Mouse (Mus musculus) telencephalon, adult 2 months (tissue): ENCODE measurements around the gene Grik5.
A peak's percentile ranks its signal among the peaks of the same experiment; 100 is the strongest.

Experiments used
- DNase-seq: peaks from one replicate; pipeline ENCODE4 v3.0.0-alpha.2; 2011; ENCODE audit warnings: low read depth, low spot score

Grik5 gene

DNA sequence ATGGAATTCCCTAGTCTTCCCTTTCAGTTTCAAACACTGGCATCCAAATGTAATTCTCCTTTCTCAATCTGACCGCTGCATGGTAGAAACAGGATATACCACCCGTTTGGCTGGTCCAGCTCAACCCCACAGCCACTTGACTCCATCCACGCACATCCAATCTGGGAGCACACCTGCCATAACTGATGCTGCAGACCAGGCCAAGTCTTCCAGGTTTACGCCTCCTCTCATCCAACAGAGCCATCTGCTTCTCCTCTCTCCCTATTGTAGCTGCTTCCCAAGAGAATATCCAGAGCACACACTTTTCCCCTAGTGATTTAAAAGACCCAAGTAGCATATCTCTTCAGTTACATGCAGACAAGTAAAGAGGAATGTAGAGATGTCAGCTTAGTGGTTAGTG is 37.4 kb downstream of the Grik5 start:
- DNase-seq: peak; percentile 75

DNA sequence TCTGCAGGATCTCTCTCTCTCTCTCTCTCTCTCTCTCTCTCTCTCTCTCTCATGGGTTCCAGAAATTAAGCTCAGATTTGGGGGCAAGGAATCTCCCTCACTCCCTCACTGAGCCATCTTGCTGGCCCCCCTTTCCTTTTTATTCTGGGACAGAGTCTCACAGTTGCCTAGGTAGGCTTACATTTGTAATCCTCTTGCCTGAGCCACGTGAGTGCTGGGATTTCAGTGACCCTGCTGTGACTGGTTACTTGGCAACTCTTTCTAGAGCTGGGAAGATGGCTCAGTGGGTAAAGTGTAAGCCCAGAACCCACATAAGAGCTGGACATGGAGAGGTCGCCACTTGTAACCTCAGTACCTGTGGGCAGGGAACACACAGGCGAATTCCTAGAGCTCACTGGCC is 40.6 kb downstream of the Grik5 start:
- DNase-seq: no peak

DNA sequence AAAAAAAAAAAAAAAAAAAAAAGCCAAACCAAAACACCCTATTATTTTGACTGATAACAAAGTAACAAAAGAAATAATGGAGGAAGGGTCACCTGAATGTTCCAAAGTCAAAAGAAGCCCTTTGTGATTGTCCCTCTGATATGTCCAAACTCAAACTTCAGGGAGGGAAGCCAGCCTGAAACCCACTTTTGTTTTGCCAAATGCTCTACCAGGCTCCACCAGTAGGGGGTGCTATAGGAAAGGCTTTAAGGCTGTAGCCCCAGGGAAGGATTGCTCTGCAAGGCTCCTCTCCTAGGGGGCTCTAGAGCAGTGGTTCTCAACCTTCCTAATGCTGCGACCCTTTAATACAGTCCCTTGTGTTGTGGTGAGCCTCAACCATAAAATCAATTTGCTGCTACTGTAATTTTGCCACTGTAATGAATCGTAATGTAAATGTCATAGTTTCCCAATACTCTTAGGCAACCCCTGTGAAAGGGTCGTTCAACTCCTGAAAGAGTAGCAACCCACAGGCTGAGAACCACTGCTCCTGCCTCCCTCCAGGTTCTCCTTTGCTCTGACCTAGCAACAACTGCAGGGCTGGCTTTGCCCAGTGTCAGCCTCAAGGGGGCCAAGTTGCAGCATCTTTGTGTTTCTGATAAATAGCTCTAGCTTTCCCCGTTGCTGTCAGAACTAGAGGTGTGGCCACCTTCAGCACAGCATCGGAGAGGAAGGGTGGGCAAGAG is 42.0 kb downstream of the Grik5 start:
- DNase-seq: no peak

GRCm38 (mm10) chr7:25026452-25026851 is 45.7 kb downstream of the Grik5 start:
- no peak for DNase-seq

DNA sequence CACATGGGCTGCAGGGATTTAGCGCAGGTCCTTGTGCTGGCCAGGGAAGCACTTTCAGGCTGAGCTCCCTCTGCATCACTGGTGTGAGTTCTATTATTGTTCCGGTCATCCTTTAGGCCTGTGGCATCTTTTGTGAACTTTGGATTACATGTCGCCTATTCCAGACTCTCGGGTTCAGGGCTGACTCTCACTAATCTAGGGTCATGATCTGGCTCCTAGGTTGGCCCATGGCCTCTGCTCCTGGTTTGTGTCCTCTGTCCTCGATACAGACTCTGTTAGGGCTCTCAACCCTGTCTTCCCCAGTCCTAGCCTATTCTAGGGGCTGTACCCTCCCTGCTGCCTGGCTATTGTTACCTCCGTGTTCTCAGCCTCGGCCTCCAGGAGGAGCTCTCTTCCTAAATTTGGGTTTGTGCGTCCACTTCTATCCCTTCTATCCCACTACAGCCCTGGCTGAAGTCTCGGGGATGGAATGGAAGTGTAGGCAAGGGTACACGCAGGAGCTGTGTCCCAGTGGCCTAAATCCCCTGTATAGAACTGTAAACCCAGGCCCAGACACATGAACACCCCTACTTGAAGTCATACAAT is 46.2 kb downstream of the Grik5 start:
- no peak for DNase-seq

DNA sequence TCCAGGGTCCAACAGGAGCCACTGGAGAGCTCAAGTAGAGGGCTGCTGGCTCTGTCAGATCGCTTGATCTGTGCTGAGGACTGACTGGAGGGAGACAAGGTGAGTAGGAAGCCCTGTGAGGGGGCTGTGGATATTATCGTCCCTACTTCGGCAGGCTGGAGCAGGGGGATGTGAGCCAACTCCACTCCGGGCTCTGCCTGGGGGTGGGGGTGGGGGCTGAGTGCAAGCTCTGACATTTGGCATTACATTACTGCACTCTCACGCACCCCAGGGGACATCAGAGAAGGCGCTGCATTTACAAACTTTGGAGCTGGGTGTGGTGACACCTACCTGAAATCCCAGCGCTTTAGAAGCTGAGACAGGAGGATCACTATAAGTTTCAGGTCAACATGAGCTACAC is 60.6 kb downstream of the Grik5 start:
- DNase-seq: no peak

DNA sequence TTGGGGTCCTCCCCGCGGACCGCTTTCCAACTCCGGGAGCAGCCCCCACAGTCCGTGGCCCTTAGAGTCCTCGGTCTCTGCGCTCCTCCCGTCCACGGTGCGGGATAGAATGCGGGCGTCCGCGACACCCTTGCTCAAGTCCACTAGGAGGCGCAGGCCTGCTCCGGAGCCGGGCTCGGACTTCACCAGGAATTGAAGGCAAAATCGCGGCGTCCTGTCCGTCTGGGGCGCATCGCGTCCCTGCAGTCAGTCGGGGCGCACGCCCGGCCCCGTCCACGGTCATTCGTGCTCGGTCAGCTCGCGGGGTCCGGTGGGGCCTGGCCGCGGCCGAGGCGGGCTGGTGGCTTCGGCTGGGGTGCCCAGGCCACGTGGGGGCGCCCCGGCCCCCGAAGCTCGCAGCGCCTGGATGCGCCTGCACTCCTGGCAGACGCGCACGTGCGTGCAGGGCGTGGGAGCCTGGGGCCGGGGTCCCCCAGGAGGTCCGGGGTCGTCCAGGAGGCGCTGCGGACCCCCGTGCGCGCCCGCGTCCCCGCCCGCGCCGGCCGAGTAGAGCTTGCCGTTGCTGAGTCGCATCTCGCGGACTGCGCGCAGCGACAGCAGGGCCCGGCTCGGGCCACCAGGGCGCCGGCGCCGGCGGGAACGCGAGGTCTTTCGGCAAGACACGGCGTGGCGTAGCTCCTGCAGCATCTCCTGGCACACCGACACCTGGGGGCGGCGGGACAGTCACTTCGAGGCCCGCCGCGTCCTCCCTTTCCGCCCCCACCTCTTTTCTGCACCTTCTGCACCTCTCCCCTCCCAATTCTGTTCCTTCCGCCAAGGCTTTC is 61.8 kb downstream of the Grik5 start:
- no peak for DNase-seq

DNA sequence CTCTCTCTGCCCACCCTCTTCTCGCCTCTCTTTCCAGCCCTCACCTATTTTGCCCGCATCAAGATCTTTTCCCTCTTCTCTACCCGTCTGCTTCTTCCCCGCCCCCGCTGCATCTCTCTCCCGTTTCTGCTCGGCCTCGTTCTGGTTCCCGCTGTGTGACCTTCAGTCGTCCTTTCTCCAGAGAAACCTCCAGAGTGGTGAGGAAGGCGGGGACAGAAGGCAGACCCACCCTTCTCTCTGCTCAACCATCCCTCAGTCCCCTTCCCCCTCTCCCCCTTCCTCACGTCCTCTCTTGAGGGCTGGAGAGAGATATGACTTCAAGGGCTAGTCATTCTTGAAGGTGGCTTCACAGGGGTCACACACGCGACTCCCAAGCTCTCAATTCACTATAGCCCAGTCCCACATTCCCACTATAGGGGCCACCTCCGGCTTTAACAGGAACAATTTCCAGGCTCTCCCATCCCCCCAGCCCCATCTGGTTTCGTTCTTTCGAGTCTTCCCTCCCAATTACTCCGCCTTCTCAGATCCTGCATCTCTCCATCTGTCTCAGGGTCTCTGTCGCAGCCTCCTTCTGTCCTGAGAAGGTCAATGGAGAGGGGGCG is 62.9 kb downstream of the Grik5 start:
- DNase-seq: peak; percentile 70

GRCm38 (mm10) chr7:25008635-25009034 is 63.5 kb downstream of the Grik5 start:
- no peak for DNase-seq

DNA sequence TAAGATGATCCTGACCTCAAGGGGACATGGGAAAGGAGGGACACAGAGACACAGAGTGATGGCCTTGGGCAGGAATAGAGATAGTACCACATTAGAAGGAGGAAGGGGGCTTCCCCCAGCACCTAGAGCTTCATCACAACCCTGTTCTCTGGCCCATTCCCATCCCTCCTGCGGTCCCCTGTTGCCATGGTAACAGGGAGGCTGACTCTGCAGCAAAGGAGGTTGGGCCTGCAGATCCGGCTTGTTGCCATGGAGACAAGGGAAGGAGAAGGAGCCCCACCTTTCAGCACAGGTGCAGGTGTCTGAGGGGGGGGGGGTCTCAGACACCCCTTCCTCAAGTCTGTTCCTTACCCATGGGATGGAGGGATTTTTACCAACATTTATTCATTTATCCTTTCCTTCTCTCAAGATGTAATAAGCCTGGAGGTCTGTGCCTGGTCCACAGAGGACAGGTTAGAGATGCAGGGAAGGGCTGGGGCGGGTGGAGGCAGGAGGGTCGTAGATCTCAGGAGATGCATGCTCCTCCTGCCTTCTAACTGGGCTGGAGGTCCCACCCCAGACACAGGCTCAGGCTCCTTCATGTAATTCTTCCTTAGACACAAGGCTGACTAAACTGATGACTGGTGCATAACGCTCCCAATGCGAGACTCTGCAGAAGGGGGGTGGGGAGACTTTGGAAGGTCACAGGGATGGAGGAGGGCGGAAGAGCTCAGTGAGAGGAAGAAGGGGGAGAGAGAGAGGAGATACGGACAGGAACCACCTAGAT is 64.4 kb downstream of the Grik5 start:
- peak; percentile 87 for DNase-seq

DNA sequence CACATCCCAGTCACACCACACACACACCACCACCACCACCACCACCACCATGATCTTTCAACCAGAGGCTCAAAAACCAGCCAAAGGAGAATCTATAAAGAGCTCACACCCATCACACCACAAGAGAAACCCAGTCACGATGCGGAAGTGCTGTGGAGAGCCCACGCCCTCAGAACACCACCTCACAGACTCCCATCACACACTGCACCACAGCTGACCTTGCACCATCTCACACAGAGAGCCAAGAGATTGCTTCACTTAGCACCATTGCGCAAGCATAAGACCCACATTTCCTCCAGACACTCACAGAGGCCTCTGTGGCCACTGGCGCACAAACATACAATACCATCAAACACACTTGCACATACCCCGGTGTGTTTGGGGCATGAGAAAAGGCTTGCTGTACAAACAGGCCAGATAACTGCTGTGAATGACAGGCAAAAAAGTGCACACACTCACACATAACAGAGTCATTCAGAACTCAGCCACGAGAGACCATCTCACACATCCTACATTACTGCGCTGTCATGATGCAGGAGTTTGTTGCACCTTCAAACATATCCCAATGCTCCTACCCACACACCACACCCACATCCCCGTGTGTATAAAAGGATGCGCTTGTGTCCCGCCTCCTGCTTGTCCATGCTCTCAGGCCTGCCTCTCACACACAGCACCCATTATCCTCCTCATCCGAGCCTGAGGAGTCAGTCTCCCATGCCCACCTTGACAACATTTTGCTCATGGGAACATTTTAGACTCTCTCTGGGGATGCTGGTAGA is 65.4 kb downstream of the Grik5 start:
- peak; percentile 87 for DNase-seq

- no peak for DNase-seq
These were observed 66.0 kb downstream of the Grik5 start for GRCm38 (mm10) chr7:25006171-25006570.

GRCm38 (mm10) chr7:25005421-25006065 is 66.6 kb downstream of the Grik5 start, which contains the start of gene Atp1a3:
Gene Atp1a3, minus strand, starts transcription at chr7:25005958.
- peak; percentile 86 for DNase-seq

DNA sequence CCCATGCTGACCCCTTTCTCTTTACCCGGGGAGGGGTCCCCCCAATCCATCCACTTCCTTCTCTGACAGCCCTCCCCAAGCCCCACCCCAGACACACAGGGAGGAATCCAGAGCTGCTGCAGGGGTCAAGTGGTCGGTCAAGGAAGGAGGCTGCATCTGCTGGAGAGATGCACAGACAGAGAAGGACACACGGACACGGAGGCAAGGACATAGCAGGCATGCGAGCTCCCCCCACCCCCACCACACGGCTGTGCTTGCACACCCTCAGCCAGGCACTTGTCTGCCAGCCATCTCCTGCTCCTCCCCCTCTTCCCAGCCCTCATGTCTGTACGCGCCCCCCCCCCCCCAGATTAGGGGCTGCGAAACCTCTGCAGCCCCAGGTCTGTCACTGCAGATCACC is 67.3 kb downstream of the Grik5 start:
- no peak for DNase-seq

DNA sequence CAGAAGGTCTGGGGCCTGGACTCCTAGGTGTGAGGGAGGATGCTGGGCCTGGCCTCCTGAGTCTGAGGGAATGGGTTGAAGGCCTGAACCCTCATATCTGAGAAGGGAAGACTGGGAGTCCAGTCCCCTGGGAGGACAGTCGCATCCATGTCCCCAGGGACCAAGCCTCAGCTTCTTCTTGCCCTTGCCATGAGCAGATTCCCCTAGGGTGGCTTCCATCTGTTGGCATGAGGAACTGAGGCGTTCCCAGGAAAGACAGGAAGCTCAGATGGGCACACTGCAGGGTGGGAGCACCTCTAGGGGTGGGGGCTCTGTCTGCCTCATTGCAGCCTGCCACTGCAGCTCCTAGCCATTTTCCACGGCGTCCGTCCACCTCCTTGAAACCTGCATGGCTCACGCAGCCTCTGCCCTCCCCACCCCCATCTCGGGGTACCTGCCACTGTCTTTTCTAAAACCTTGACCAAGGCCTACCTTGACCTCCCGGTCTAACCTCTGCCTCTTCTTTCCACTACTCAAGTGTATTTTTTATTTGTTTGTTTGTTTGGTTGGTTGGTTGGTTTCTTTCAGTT is 68.2 kb downstream of the Grik5 start:
- DNase-seq: no peak

DNA sequence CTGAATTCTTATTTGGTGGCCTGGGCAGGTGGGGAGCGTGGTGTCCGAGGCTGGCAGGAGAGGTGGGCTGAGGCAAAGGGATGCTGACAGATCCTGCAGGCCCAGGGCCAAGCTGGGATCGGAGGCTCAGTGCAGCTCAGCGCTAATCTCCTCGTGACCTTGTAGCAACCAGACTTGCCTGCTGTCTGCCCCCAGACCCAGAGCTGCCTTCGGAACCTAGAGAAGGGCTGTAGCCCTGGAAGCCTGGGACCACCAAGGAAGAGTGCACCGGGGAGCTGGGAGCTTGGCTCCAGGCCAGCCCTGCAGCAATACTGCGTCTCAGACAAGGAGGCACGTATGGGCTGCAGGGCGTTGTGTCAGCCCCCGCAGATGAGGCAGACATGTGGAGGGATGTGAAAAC is 68.9 kb downstream of the Grik5 start:
- no peak for DNase-seq

- DNase-seq: no peak
These were observed 71.4 kb downstream of the Grik5 start for GRCm38 (mm10) chr7:25000711-25001110.

DNA sequence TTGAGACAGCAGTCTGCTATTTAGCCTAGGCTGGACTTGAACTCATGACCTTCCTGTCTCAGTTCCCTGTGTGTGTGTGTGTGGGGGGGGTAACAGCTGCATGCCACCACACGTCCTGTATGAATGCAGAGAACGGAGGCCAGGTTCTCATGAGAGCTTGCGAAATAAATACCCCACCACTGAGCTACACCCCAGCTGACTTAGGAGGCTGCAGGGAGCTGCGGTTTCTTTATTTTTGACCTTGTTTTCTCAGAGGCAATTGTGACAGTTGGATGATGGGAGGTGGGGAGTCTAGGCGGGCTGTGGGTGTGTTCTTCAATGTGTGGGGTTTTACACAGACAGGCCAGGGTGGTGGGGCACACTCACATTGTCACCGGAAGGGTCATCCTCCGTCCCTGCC is 71.9 kb downstream of the Grik5 start:
- no peak for DNase-seq

DNA sequence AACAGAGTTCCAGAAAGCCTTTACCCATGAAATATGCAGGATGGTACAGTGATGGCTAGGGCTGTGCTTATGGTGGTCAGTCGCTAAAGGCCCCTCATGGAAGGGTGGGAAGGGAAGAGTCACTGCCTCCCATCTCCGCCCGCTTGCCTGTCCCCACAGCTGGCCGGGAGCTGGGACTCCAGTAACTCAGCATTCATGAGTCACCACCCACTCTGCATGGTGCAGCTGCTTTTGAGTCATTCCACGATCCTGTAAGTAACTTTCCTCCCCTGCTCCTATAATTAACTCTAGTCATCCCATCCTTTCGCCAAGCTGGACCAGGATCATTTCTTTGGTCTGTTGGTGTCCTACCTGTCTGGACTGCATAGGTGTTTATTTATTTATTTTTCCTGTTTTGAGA is 79.1 kb downstream of the Grik5 start:
- DNase-seq: no peak

DNA sequence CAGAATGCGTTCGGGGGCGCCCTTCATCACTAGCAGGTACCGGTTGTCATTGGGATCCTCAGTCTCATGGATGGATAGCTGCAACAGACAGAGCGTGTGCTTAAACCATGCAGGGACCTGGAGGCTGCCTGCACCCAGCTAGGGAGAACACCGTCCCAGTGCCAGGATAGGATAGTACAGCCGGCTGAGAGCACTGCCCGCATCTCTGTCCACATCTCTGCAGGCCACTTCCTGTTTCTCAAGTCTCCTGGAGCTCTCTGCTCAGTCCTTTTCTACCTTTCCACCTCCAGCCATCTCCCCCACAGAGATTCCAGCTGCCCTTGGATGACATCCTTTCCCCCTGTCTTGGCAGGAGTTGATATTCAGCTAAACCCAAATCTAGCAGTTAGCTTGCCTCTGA is 81.7 kb downstream of the Grik5 start:
- no peak for DNase-seq
